Mouse (Mus musculus) mature B cell (primary cell): ENCODE results near the gene Zcwpw1.
"Not testable (repeated sequence)": the region's sequence is repeated elsewhere in the genome, so short reads cannot be mapped to it uniquely, and the experiment has no call there.

ENCODE experiments used
- in situ Hi-C: fragments of 300-500 bp; cut with MboI; formaldehyde crosslinking; loops from 2 replicates; pipeline ENCODE4 v1.14.3; 2019

Gene Zcwpw1

GRCm38 (mm10) chr5:137833500-137833899 lies 45.9 kb downstream of the Zcwpw1 start:
- in situ Hi-C loops: no loop called here

GRCm38 (mm10) chr5:137835966-137836520 lies 48.4 kb downstream of the Zcwpw1 start, which contains the start of gene Pilra:
Gene Pilra, minus strand, starts transcription at chr5:137836281.
- in situ Hi-C loops: not testable (repeated sequence)

GRCm38 (mm10) chr5:137836611-137837010 lies 49.0 kb downstream of the Zcwpw1 start:
- in situ Hi-C loops: no loop called here

GRCm38 (mm10) chr5:137837110-137837509 lies 49.5 kb downstream of the Zcwpw1 start:
- in situ Hi-C loops: not testable (repeated sequence)

GRCm38 (mm10) chr5:137850313-137850712 lies 62.7 kb downstream of the Zcwpw1 start:
- in situ Hi-C loops: not testable (repeated sequence)

GRCm38 (mm10) chr5:137854907-137855306 lies 67.3 kb downstream of the Zcwpw1 start:
- in situ Hi-C loops: not testable (repeated sequence)

- in situ Hi-C loops: not testable (repeated sequence)
Observed at GRCm38 (mm10) chr5:137856870-137857269, 69.3 kb downstream of the Zcwpw1 start.

- in situ Hi-C loops: not testable (repeated sequence)
Observed at GRCm38 (mm10) chr5:137857960-137858710, 70.5 kb downstream of the Zcwpw1 start, which contains the start of gene Pilrb1. Gene Pilrb1, minus strand, starts transcription at chr5:137858106.

- in situ Hi-C loops: not testable (repeated sequence)
Observed at GRCm38 (mm10) chr5:137864008-137864407, 76.4 kb downstream of the Zcwpw1 start.

GRCm38 (mm10) chr5:137868600-137868999 lies 81.0 kb downstream of the Zcwpw1 start:
- in situ Hi-C loops: not testable (repeated sequence)

GRCm38 (mm10) chr5:137871644-137872380 lies 84.2 kb downstream of the Zcwpw1 start, which contains the start of gene Pilrb2:
Gene Pilrb2, minus strand, starts transcription at chr5:137871815.
- in situ Hi-C loops: not testable (repeated sequence)
